Mouse (Mus musculus): ENCODE data around the gene Tmem229b.

GRCm38 (mm10) chr12:79007126-79007753, at the start of gene Tmem229b:
- peak; percentile 31; the same call in 1 of the 2 replicates for TF ChIP-seq POLR2A (IDR thresholded peaks at IDR 0.05; ENCODE audit: borderline replicate concordance, insufficient read depth, low read length)
- no peak for TF ChIP-seq CTCF (IDR thresholded peaks at IDR 0.05; ENCODE audit: borderline replicate concordance, insufficient read depth, low read depth, low read length)
